ENCODE assay signal across 9 mouse cellular contexts in the genomic region with DNA sequence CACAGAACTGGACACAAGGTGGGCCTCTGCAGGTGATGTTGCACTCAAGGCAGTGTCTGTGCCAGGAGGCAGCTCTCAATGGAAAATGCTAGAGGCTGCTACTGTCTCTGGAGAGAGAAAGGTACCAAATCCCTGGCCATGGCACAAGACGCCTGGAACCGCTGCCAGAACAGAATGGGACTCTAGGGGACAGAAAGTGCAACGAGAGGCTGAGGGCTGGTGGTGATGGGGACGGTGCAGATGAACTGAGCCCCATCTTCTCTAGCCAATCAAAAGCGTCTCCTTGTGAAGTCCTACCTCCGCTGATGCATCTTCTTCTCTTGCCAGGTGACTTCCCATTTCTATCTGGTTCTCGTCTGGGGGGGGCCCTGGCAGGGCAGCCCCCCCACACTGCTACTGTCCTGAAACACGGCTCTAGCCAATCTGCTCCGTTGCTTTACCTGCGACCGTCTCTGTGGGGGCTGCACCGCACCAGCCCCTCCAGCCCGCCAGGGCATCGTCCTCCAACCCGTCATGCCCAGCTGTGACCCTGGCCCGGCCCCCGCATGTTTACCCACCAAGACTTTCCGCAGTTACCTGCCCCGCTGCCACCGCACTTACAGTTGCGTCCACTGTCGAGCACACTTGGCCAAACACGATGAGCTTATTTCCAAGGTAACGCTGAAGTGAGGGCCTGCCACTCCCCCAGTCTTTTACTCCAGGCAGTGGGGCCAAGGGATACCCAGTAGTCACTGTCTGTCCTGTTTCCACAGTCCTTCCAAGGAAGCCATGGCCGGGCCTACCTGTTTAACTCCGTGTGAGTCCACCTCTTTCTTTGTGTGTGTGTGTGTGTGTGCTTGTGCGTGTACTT. TPM values are rescaled to one million over a fixed set of nuclear protein-coding genes. Genes with fewer than 3 reads are reported as not detected.
A peak's percentile ranks its signal among the peaks of the same experiment; 100 is the strongest.
DNase-seq lines count a peak whose midpoint lies in the region; ATAC-seq and TF ChIP-seq lines count a peak whose summit lies in the region.
"Had no signal": no experiment of that assay in that cellular context is flagged by ENCODE, and none has a peak within 500 bp of the region (broad histone marks: within the 10 kb centered on the region; RNA-seq: fewer than 3 reads in every experiment).

No protein-coding gene starts in this region.

- H3K36me3 ChIP-seq in kidney, adult 2 months (ENCODE audit: control insufficient read depth, insufficient read depth, low read length) = no peaks in the 10 kb centered on the region
- H3K36me3 ChIP-seq in hindbrain, embryonic 10.5 days = peaks cover 18% of the 10 kb centered on the region
- H3K36me3 ChIP-seq in midbrain, embryonic 13.5 days = no peaks in the 10 kb centered on the region

- H3K9me3 ChIP-seq in hindbrain, embryonic 10.5 days = no peaks in the 10 kb centered on the region
- H3K9me3 ChIP-seq in midbrain, embryonic 13.5 days = no peaks in the 10 kb centered on the region
- H3K9me3 ChIP-seq: megakaryocyte, embryonic 14.5 days had no signal

- H3K27me3 ChIP-seq in kidney, adult 2 months (replicated peaks; ENCODE audit: control insufficient read depth, insufficient read depth, low read length) = no peaks in the 10 kb centered on the region
- H3K27me3 ChIP-seq in hindbrain, embryonic 10.5 days (ENCODE audit: insufficient read depth, poor library complexity, severe bottlenecking) = no peaks in the 10 kb centered on the region
- no peaks in the 10 kb centered on the region for H3K27me3 ChIP-seq in midbrain, embryonic 13.5 days

- peak overlapping the region; percentile 66 for H3K4me2 ChIP-seq in midbrain, embryonic 13.5 days (replicated peaks)

- peak; percentile 29 for DNase-seq in kidney, postnatal 10 days
- DNase-seq in kidney, adult 2 months = no peak
- peak; percentile 31 to 33 for DNase-seq in cerebellum, postnatal 36 days
- peak; percentile 53 for DNase-seq in hindbrain, embryonic 10.5 days (ENCODE audit: low spot score)
- DNase-seq in right cerebral cortex, adult 18-20 months = no peak
- DNase-seq in gastrocnemius, postnatal 4 days (ENCODE audit: low spot score in 2 of 2) = no peak
- DNase-seq in ovary, postnatal 36 days (ENCODE audit: low spot score) = no peak

- no peak overlapping the region for H3K4me3 ChIP-seq in kidney, adult 2 months (ENCODE audit: insufficient read depth, low read depth, low read length)
- H3K4me3 ChIP-seq in hindbrain, embryonic 10.5 days = peak overlapping the region; percentile 68
- peak overlapping the region; percentile 70 for H3K4me3 ChIP-seq in midbrain, embryonic 13.5 days (replicated peaks)
- H3K4me3 ChIP-seq: megakaryocyte, embryonic 14.5 days had no signal

- peak overlapping the region; percentile 90 for H3K9ac ChIP-seq in midbrain, embryonic 13.5 days (replicated peaks)

- H3K27ac ChIP-seq in kidney, adult 2 months (ENCODE audit: insufficient read depth, low read depth, low read length) = no peak overlapping the region
- peak overlapping the region; percentile 93 for H3K27ac ChIP-seq in hindbrain, embryonic 10.5 days
- H3K27ac ChIP-seq in midbrain, embryonic 13.5 days = peak overlapping the region; percentile 90

- TF ChIP-seq POLR2A in kidney, adult 2 months (IDR thresholded peaks at IDR 0.05; ENCODE audit: low read depth, low read length) = no peak

- ATAC-seq in midbrain, embryonic 13.5 days = no peak

- 10% methylated on average over 27 of the region's 27 CpGs for WGBS in kidney, adult 2 months
- WGBS in hindbrain, embryonic 10.5 days = 7% methylated on average over 27 of the region's 27 CpGs
- 3% methylated on average over 27 of the region's 27 CpGs for WGBS in midbrain, embryonic 13.5 days

- no peak for TF ChIP-seq CTCF in kidney, adult 2 months (conservative IDR thresholded peaks at IDR 0.05; ENCODE audit: insufficient read depth, insufficient read length, low read depth, low read length)

- H3K4me1 ChIP-seq in kidney, adult 2 months (ENCODE audit: control insufficient read depth, insufficient read depth, low read length) = no peaks in the 10 kb centered on the region
- peaks cover 84% of the 10 kb centered on the region for H3K4me1 ChIP-seq in hindbrain, embryonic 10.5 days (replicated peaks)
- peaks cover 80% of the 10 kb centered on the region for H3K4me1 ChIP-seq in midbrain, embryonic 13.5 days (replicated peaks)

RNA-seq across cellular contexts. Expression of a gene that starts 2.7 kb away (rescaled TPM):
- 0.46 and 0.48 TPM in 2 replicates for polyA plus RNA-seq in kidney, adult 2 months (2012; rRNA removed)
- polyA plus RNA-seq in hindbrain, embryonic 10.5 days (2016; fragmentation: Nextera tagmentation; extraction: Ambion mirVana) = 10.0 and 14.6 TPM in 2 replicates
- 30.7 and 32.0 TPM in 2 replicates for polyA plus RNA-seq in midbrain, embryonic 13.5 days (2015; fragmentation: Nextera tagmentation; extraction: Ambion mirVana)
- under 1 TPM; 0.74 to 0.78 TPM for total RNA-seq in gastrocnemius, postnatal 4 days (2021)

RNA-seq across cellular contexts. Expression of a gene that starts 6.9 kb away (rescaled TPM):
- 2.0 TPM in 2 replicates for polyA plus RNA-seq in kidney, adult 2 months (2012; rRNA removed)
- polyA plus RNA-seq in hindbrain, embryonic 10.5 days (2016; fragmentation: Nextera tagmentation; extraction: Ambion mirVana) = 9.5 and 10.4 TPM in 2 replicates
- 7.9 and 8.1 TPM in 2 replicates for polyA plus RNA-seq in midbrain, embryonic 13.5 days (2015; fragmentation: Nextera tagmentation; extraction: Ambion mirVana)
- total RNA-seq in gastrocnemius, postnatal 4 days (2021) = 1 to 10 TPM; 4.0 to 6.3 TPM

RNA-seq across cellular contexts. Expression of a gene that starts 9.4 kb away (rescaled TPM):
- 9.3 and 11.1 TPM in 2 replicates for polyA plus RNA-seq in kidney, adult 2 months (2012; rRNA removed)
- polyA plus RNA-seq in hindbrain, embryonic 10.5 days (2016; fragmentation: Nextera tagmentation; extraction: Ambion mirVana) = 49.6 and 53.6 TPM in 2 replicates
- polyA plus RNA-seq in midbrain, embryonic 13.5 days (2015; fragmentation: Nextera tagmentation; extraction: Ambion mirVana) = 32.8 and 34.5 TPM in 2 replicates
- total RNA-seq in gastrocnemius, postnatal 4 days (2021) = 1 to 10 TPM; 6.8 to 8.6 TPM

RNA-seq across cellular contexts. Expression of a gene that starts 21.6 kb away (rescaled TPM):
- polyA plus RNA-seq in kidney, adult 2 months (2012; rRNA removed) = 59.6 and 65.8 TPM in 2 replicates
- polyA plus RNA-seq in hindbrain, embryonic 10.5 days (2016; fragmentation: Nextera tagmentation; extraction: Ambion mirVana) = 25.4 and 26.7 TPM in 2 replicates
- 18.3 and 18.9 TPM in 2 replicates for polyA plus RNA-seq in midbrain, embryonic 13.5 days (2015; fragmentation: Nextera tagmentation; extraction: Ambion mirVana)
- 10 to 100 TPM; 45.1 to 50.9 TPM for total RNA-seq in gastrocnemius, postnatal 4 days (2021)

RNA-seq across cellular contexts. Expression of a gene that starts 38.7 kb away (rescaled TPM):
- 232 and 288 TPM in 2 replicates for polyA plus RNA-seq in kidney, adult 2 months (2012; rRNA removed)
- 29.4 and 43.1 TPM in 2 replicates for polyA plus RNA-seq in hindbrain, embryonic 10.5 days (2016; fragmentation: Nextera tagmentation; extraction: Ambion mirVana)
- polyA plus RNA-seq in midbrain, embryonic 13.5 days (2015; fragmentation: Nextera tagmentation; extraction: Ambion mirVana) = 32.6 and 33.1 TPM in 2 replicates
- 10 to 100 TPM; 67.9 to 78.7 TPM for total RNA-seq in gastrocnemius, postnatal 4 days (2021)

Comparison
In these comparisons a context has a peak if more than half of its experiments do, and no peak if none do; other contexts are left out.
1. DNase-seq: peak in kidney, postnatal 10 days (single experiment), cerebellum, postnatal 36 days (2 of 2) and hindbrain, embryonic 10.5 days (single experiment); none in kidney, adult 2 months (single experiment), right cerebral cortex, adult 18-20 months (single experiment), gastrocnemius, postnatal 4 days (0 of 2) and ovary, postnatal 36 days (single experiment).